Mouse (Mus musculus): ENCODE data around the gene Mttp.

- no peak for TF ChIP-seq EP300 (IDR thresholded peaks at IDR 0.05; ENCODE audit: low read depth)
- no peak for TF ChIP-seq CTCF (IDR thresholded peaks at IDR 0.05; ENCODE audit: low read depth)
Measured at GRCm38 (mm10) chr3:138071476-138072073, 73.2 kb downstream of the Mttp start.
